Mouse (Mus musculus): ENCODE measurements around the gene Lipe. TPM values are rescaled to one million over a fixed set of nuclear protein-coding genes. Genes with fewer than 3 reads are reported as not detected.

Lipe gene
- polyA plus RNA-seq, 1 experiment: 0.22 TPM

DNA sequence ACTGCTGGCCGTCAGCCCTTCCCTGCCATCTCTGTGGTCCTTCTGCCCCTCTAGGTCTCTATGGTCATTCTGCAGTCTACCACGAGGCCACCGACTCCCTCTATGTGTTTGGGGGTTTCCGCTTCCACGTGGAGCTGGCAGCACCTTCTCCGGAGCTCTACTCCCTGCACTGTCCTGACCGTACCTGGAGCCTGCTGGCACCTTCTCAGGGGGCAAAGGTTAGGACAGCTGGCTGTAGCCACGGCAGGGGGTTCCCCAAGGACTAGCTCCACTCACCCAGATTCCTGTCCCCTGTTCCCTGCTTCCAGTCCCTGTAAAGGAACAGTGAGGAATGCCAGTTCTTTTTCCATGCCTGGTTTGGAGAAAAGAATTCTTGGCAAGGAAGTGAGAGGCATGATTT lies 49.6 kb downstream of the Lipe start:
- no peaks in the 10 kb centered on the region; the same call in 1 of the 2 replicates for H3K4me1 ChIP-seq (ENCODE audit: control insufficient read depth)
- peaks cover 6% of the 10 kb centered on the region for H3K36me3 ChIP-seq (ENCODE audit: control insufficient read depth)
- no peaks in the 10 kb centered on the region for H3K27me3 ChIP-seq (ENCODE audit: control insufficient read depth)

DNA sequence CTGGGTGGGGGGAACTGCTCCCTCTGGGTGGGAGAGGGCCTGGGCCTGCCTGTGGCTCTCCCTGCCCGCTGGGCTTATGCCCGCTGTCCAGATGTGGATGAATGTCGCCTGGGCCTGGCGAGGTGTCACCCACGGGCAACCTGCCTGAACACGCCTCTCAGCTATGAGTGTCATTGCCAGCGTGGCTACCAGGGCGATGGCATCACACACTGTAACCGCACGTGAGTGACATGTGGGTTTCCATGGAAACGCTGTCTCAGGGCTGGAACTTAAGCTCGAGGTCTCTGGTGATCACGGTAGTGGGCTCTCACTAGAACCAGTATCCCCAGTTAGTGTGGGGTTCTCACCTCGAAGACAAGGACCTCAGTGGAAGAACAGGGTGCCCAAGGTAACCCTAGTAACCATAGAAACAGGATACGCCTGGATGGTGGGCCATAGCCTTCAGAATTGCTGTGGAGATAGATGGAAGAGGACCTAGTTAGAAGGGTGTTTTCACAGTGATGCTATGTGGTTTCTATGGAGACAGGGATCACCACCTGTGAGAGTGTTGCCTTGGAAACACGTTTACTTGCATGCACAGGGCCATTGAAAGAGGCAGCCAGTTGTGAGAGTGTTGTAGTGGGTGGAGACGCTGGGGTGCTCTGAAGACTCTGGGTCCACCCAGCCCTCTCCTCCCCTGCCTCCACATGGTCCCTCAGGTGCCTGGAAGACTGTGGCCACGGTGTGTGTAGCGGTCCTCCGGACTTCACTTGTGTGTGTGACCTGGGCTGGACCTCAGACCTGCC lies 57.3 kb downstream of the Lipe start:
- TF ChIP-seq TAL1 (IDR thresholded peaks at IDR 0.05; ENCODE audit: low read length) (no peak), GATA1 (IDR thresholded peaks at IDR 0.05; ENCODE audit: low read length) (no peak)
- H3K36me3 ChIP-seq (ENCODE audit: control insufficient read depth): no peaks in the 10 kb centered on the region; the same call in 1 of the 2 replicates

More for the DNA sequence above, 49.6 kb downstream of the Lipe start:
- peaks cover 11% of the 10 kb centered on the region for H3K9me3 ChIP-seq (ENCODE audit: control insufficient read depth, low read length)
- TF ChIP-seq TAL1 (IDR thresholded peaks at IDR 0.05; ENCODE audit: low read length) (no peak), GATA1 (IDR thresholded peaks at IDR 0.05; ENCODE audit: low read length) (no peak)
- no peak overlapping the region for H3K4me3 ChIP-seq (replicated peaks)

DNA sequence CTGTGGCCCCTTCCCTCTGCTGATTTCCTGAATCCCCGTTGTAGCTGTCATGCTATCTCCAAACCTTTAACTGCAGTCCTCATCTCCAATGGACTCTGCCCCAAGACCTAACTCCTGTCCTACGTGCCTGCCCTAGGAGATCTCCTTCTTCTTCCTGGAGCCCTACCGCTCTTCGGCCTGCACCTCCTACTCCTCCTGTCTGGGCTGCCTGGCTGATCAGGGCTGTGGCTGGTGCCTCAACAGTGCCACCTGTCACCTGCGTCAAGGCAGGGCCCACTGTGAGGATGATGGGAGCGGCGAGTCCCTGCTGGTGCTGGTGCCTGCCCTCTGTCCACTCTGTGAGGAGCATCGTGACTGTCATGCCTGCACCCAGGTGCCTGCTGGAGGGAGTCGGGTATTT lies 59.2 kb downstream of the Lipe start:
- Histone ChIP-seq H3K27me3 (ENCODE audit: control insufficient read depth) (no peaks in the 10 kb centered on the region), H3K4me3 (replicated peaks) (no peak overlapping the region), H3K9me3 (ENCODE audit: control insufficient read depth, low read length) (no peaks in the 10 kb centered on the region), H3K36me3 (ENCODE audit: control insufficient read depth) (no peaks in the 10 kb centered on the region), H3K4me1 (ENCODE audit: control insufficient read depth) (no peaks in the 10 kb centered on the region)
- TF ChIP-seq GATA1 (IDR thresholded peaks at IDR 0.05; ENCODE audit: low read length) (no peak), TAL1 (IDR thresholded peaks at IDR 0.05; ENCODE audit: low read length) (no peak)

More for the DNA sequence above, 57.3 kb downstream of the Lipe start:
- Histone ChIP-seq H3K4me3 (replicated peaks) (no peak overlapping the region), H3K4me1 (ENCODE audit: control insufficient read depth) (no peaks in the 10 kb centered on the region), H3K27me3 (ENCODE audit: control insufficient read depth) (no peaks in the 10 kb centered on the region), H3K9me3 (ENCODE audit: control insufficient read depth, low read length) (no peaks in the 10 kb centered on the region)

GRCm38 (mm10) chr7:25334472-25334871 lies 64.0 kb downstream of the Lipe start:
- TF ChIP-seq GATA1 (IDR thresholded peaks at IDR 0.05; ENCODE audit: low read length) (no peak), TAL1 (IDR thresholded peaks at IDR 0.05; ENCODE audit: low read length) (no peak)
- no peaks in the 10 kb centered on the region for H3K36me3 ChIP-seq (ENCODE audit: control insufficient read depth)
- H3K27me3 ChIP-seq (ENCODE audit: control insufficient read depth): no peaks in the 10 kb centered on the region
- H3K4me3 ChIP-seq (replicated peaks): no peak overlapping the region
- H3K9me3 ChIP-seq (ENCODE audit: control insufficient read depth, low read length): no peaks in the 10 kb centered on the region
- no peaks in the 10 kb centered on the region for H3K4me1 ChIP-seq (ENCODE audit: control insufficient read depth)

- TF ChIP-seq TAL1 (IDR thresholded peaks at IDR 0.05; ENCODE audit: low read length) (no peak), GATA1 (IDR thresholded peaks at IDR 0.05; ENCODE audit: low read length) (no peak)
- no peaks in the 10 kb centered on the region for H3K27me3 ChIP-seq (ENCODE audit: control insufficient read depth)
- no peak overlapping the region for H3K4me3 ChIP-seq (replicated peaks)
- H3K4me1 ChIP-seq (ENCODE audit: control insufficient read depth): no peaks in the 10 kb centered on the region
- no peaks in the 10 kb centered on the region for H3K9me3 ChIP-seq (ENCODE audit: control insufficient read depth, low read length)
- H3K36me3 ChIP-seq (ENCODE audit: control insufficient read depth): no peaks in the 10 kb centered on the region
These were observed 64.8 kb downstream of the Lipe start for GRCm38 (mm10) chr7:25333596-25334307.

Other genes starting within 250 kb of the Lipe start
- gene Pou2f2, start 219.0 kb downstream of the Lipe start, polyA plus RNA-seq (2012): 0.29 and 0.33 TPM in 2 replicates
- 50.4 and 51.9 TPM in 2 replicates for gene Dedd2, start 178.1 kb downstream of the Lipe start, polyA plus RNA-seq (2012)
- 1.1 and 1.5 TPM in 2 replicates for gene Zfp526, start 177.3 kb downstream of the Lipe start, polyA plus RNA-seq (2012)
- 30.9 and 31.8 TPM in 2 replicates for gene Gsk3a, start 160.9 kb downstream of the Lipe start, polyA plus RNA-seq (2012)
- gene Erf, start 147.9 kb downstream of the Lipe start, polyA plus RNA-seq (2012): 3.2 and 3.6 TPM in 2 replicates
- 47.3 and 55.9 TPM in 2 replicates for gene Cic, start 131.0 kb downstream of the Lipe start, polyA plus RNA-seq (2012)
- gene Pafah1b3, start 100.7 kb downstream of the Lipe start, polyA plus RNA-seq (2012): 1.2 TPM in 2 replicates
- gene Prr19, start 97.3 kb downstream of the Lipe start, polyA plus RNA-seq (2012): not detected in 2 replicates
- not detected in 2 replicates for gene Tmem145, start 92.6 kb downstream of the Lipe start, polyA plus RNA-seq (2012)
- 0.03 and 0.16 TPM in 2 replicates for gene Megf8, start 81.5 kb downstream of the Lipe start, polyA plus RNA-seq (2012)
- gene Cnfn, start 29.0 kb downstream of the Lipe start, polyA plus RNA-seq (2012): not detected in 2 replicates
- gene Cxcl17, start 14.2 kb upstream of the Lipe start, polyA plus RNA-seq (2012): not detected in 2 replicates
- 0.01 TPM in 1 of 2 replicates, not detected in the other for gene Ceacam1, start 78.9 kb upstream of the Lipe start, polyA plus RNA-seq (2012)
- gene Ceacam2, start 141.1 kb upstream of the Lipe start, polyA plus RNA-seq (2012): not detected in 2 replicates
- not detected in 2 replicates for gene Erich4, start 217.2 kb upstream of the Lipe start, polyA plus RNA-seq (2012)
- 0.73 and 1.1 TPM in 2 replicates for gene Dmac2, start 220.7 kb upstream of the Lipe start, polyA plus RNA-seq (2012)
- 0.10 and 0.23 TPM in 2 replicates for gene B3gnt8, start 227.9 kb upstream of the Lipe start, polyA plus RNA-seq (2012)